Mouse (Mus musculus) heart, postnatal 0 days (tissue): ENCODE measurements around the gene Slc6a15.

ENCODE experiments used
- CTCF ChIP-seq: IDR thresholded peaks from 2 replicates; pipeline ENCODE4 v1.5.1; 2016; ENCODE audit warnings: antibody characterized with exemption, control low read depth, low read depth
- EP300 ChIP-seq: IDR thresholded peaks from 2 replicates; pipeline ENCODE4 v1.6.1; 2016; ENCODE audit warnings: antibody characterized with exemption, low read depth

GRCm38 (mm10) chr10:103367371-103368295 is at the start of gene Slc6a15:
- TF ChIP-seq CTCF, result no peak
- TF ChIP-seq EP300, result no peak
